Mouse (Mus musculus) heart, embryonic 15.5 days (tissue): Measurements from ENCODE around the gene Platr17. TPM values are rescaled to one million over a fixed set of nuclear protein-coding genes. Genes with fewer than 3 reads are reported as not detected.
"Not testable (repeated sequence)": the region's sequence is repeated elsewhere in the genome, so short reads cannot be mapped to it uniquely, and the experiment has no call there.

Experiments used
- ATAC-seq: fragments of 200-750 bp; cut with Nextera tagmentation; replicated peaks from 2 replicates; pipeline ENCODE4 v1.8.0; 2017; ENCODE audit warnings: low read depth, moderate TSS enrichment; ENCODE audit not compliant: insufficient number of reproducible peaks, insufficient read depth, low FRiP score
- H3K27ac ChIP-seq: fragments of 300-500 bp; sonication (generic); 2 replicates; pipeline ENCODE4 v1.5.1; 2015; ENCODE audit warnings: mild to moderate bottlenecking, inconsistent platforms
- H3K27me3 ChIP-seq: fragments of 300-500 bp; sonication (generic); 2 replicates; pipeline ENCODE4 v1.6.1; 2015; ENCODE audit warnings: inconsistent platforms
- H3K36me3 ChIP-seq: fragments of 300-500 bp; sonication (generic); 2 replicates; pipeline ENCODE4 v1.6.1; 2015; ENCODE audit warnings: mild to moderate bottlenecking, inconsistent platforms
- H3K4me1 ChIP-seq: fragments of 300-500 bp; sonication (generic); replicated peaks from 2 replicates; pipeline ENCODE4 v1.6.1; 2015; ENCODE audit warnings: inconsistent platforms
- H3K4me2 ChIP-seq: fragments of 300-500 bp; sonication (generic); 2 replicates; pipeline ENCODE4 v1.6.1; 2015; ENCODE audit warnings: inconsistent platforms, mild to moderate bottlenecking, moderate library complexity
- H3K4me3 ChIP-seq: fragments of 300-500 bp; sonication (generic); 2 replicates; pipeline ENCODE4 v1.5.1; 2015; ENCODE audit warnings: mild to moderate bottlenecking, inconsistent platforms
- H3K9ac ChIP-seq: fragments of 300-500 bp; sonication (generic); 2 replicates; pipeline ENCODE4 v1.6.1; 2015; ENCODE audit warnings: mild to moderate bottlenecking, inconsistent platforms
- H3K9me3 ChIP-seq: fragments of 300-500 bp; sonication (generic); replicated peaks from 2 replicates; pipeline ENCODE4 v1.6.1; 2016; ENCODE audit warnings: inconsistent platforms
- WGBS: fragments of 180-500 bp; shearing (Covaris S2); methylation state at CpG from one replicate; pipeline ENCODE4 v1.1.7; 2015; ENCODE audit warnings: mixed read lengths; 5-methylcytosine and 5-hydroxymethylcytosine counted together
- polyA plus RNA-seq: library from polyadenylated mRNA; unstranded; fragments of >200 nt; fragmentation: Nextera tagmentation; extraction: Ambion mirVana; gene quantifications from 2 replicates; pipeline ENCODE4 v1.2.1, GENCODE M21; 2015

Platr17 gene
- polyA plus RNA-seq, 1 experiment from 2014 or later, result not detected

- no peak overlapping the region for H3K27ac ChIP-seq
- no peak overlapping the region for H3K4me3 ChIP-seq
- no peaks in the 10 kb centered on the region for H3K27me3 ChIP-seq
- H3K9ac ChIP-seq, result no peak overlapping the region
- no peaks in the 10 kb centered on the region for H3K9me3 ChIP-seq
- no peak for ATAC-seq
- peaks cover 16% of the 10 kb centered on the region for H3K4me1 ChIP-seq
- 55% methylated on average over 2 of the region's 2 CpGs for WGBS
- no peaks in the 10 kb centered on the region for H3K36me3 ChIP-seq
- H3K4me2 ChIP-seq, result no peak overlapping the region
Measured at GRCm38 (mm10) chr17:33891357-33891756, 13.6 kb upstream of the Platr17 start.

GRCm38 (mm10) chr17:33891892-33892291 lies 13.0 kb upstream of the Platr17 start:
- WGBS, result 65% methylated on average over 6 of the region's 6 CpGs
- ATAC-seq, result not testable (repeated sequence)
- H3K4me1 ChIP-seq, result peaks cover 16% of the 10 kb centered on the region

GRCm38 (mm10) chr17:33892429-33892828 lies 12.5 kb upstream of the Platr17 start:
- no peak for ATAC-seq
- Histone ChIP-seq H3K9ac (no peak overlapping the region), H3K27ac (no peak overlapping the region), H3K36me3 (no peaks in the 10 kb centered on the region), H3K4me3 (no peak overlapping the region), H3K9me3 (no peaks in the 10 kb centered on the region), H3K4me2 (no peak overlapping the region), H3K4me1 (peaks cover 16% of the 10 kb centered on the region), H3K27me3 (no peaks in the 10 kb centered on the region)
- 29% methylated on average over 7 of the region's 7 CpGs for WGBS

More at GRCm38 (mm10) chr17:33891892-33892291, 13.0 kb upstream of the Platr17 start:
- not testable (repeated sequence) for H3K4me3 ChIP-seq, H3K36me3 ChIP-seq, H3K27me3 ChIP-seq, H3K27ac ChIP-seq, H3K9me3 ChIP-seq, H3K4me2 ChIP-seq, H3K9ac ChIP-seq

GRCm38 (mm10) chr17:33893011-33893410 lies 11.9 kb upstream of the Platr17 start:
- not testable (repeated sequence) for ATAC-seq, H3K27ac ChIP-seq, H3K36me3 ChIP-seq, H3K9me3 ChIP-seq, H3K4me2 ChIP-seq, H3K4me3 ChIP-seq, H3K9ac ChIP-seq, H3K27me3 ChIP-seq
- 74% methylated on average over 4 of the region's 4 CpGs for WGBS
- peaks cover 12% of the 10 kb centered on the region for H3K4me1 ChIP-seq

- Histone ChIP-seq H3K27ac (no peak overlapping the region), H3K4me1 (peaks cover 5% of the 10 kb centered on the region; the same call in 1 of the 2 replicates), H3K36me3 (no peaks in the 10 kb centered on the region), H3K9ac (no peak overlapping the region), H3K4me3 (no peak overlapping the region), H3K27me3 (no peaks in the 10 kb centered on the region), H3K9me3 (no peaks in the 10 kb centered on the region), H3K4me2 (no peak overlapping the region)
- WGBS, result 45% methylated on average over 6 of the region's 6 CpGs
- no peak for ATAC-seq
Measured at GRCm38 (mm10) chr17:33897114-33897794, 7.7 kb upstream of the Platr17 start.

- H3K27ac ChIP-seq, H3K4me3 ChIP-seq, H3K27me3 ChIP-seq, H3K9ac ChIP-seq, H3K36me3 ChIP-seq, H3K4me1 ChIP-seq, H3K4me2 ChIP-seq, H3K9me3 ChIP-seq, ATAC-seq: not testable (repeated sequence)
- WGBS, result 83% methylated on average over 4 of the region's 4 CpGs
Measured at GRCm38 (mm10) chr17:33898193-33898592, 6.7 kb upstream of the Platr17 start.

GRCm38 (mm10) chr17:33899642-33900041 lies 5.3 kb upstream of the Platr17 start:
- H3K27ac ChIP-seq, result no peak overlapping the region
- ATAC-seq, result no peak
- 68% methylated on average over 4 of the region's 4 CpGs for WGBS

GRCm38 (mm10) chr17:33900281-33900988 lies 4.5 kb upstream of the Platr17 start:
- no peak overlapping the region for H3K4me3 ChIP-seq
- no peak overlapping the region for H3K4me2 ChIP-seq
- H3K4me1 ChIP-seq, result peaks cover 5% of the 10 kb centered on the region; the same call in 1 of the 2 replicates
- no peaks in the 10 kb centered on the region for H3K27me3 ChIP-seq
- no peaks in the 10 kb centered on the region for H3K36me3 ChIP-seq
- H3K27ac ChIP-seq, result no peak overlapping the region
- no peak for ATAC-seq
- no peaks in the 10 kb centered on the region for H3K9me3 ChIP-seq
- 49% methylated on average over 7 of the region's 7 CpGs for WGBS
- 0 out of 2 replicates have a peak overlapping the region, but pooled peaks have one; percentile 14 for H3K9ac ChIP-seq

More at GRCm38 (mm10) chr17:33899642-33900041, 5.3 kb upstream of the Platr17 start:
- Histone ChIP-seq H3K4me1 (peaks cover 5% of the 10 kb centered on the region; the same call in 1 of the 2 replicates), H3K36me3 (no peaks in the 10 kb centered on the region), H3K9me3 (no peaks in the 10 kb centered on the region), H3K4me3 (no peak overlapping the region), H3K4me2 (no peak overlapping the region), H3K9ac (no peak overlapping the region), H3K27me3 (no peaks in the 10 kb centered on the region)

- 72% methylated on average over 4 of the region's 4 CpGs for WGBS
- H3K4me1 ChIP-seq, result peaks cover 5% of the 10 kb centered on the region; the same call in 1 of the 2 replicates
- no peak overlapping the region for H3K9ac ChIP-seq
- H3K27me3 ChIP-seq, result no peaks in the 10 kb centered on the region
- no peak overlapping the region for H3K4me2 ChIP-seq
- no peaks in the 10 kb centered on the region for H3K9me3 ChIP-seq
- H3K27ac ChIP-seq, result no peak overlapping the region
- H3K36me3 ChIP-seq, result no peaks in the 10 kb centered on the region
- no peak for ATAC-seq
- no peak overlapping the region for H3K4me3 ChIP-seq
Measured at GRCm38 (mm10) chr17:33900989-33901314, 4.0 kb upstream of the Platr17 start.

- 56% methylated on average over 4 of the region's 4 CpGs for WGBS
- Histone ChIP-seq H3K9ac (no peak overlapping the region), H3K4me1 (peaks cover 5% of the 10 kb centered on the region; the same call in 1 of the 2 replicates), H3K36me3 (no peaks in the 10 kb centered on the region), H3K27ac (peak overlapping the region; percentile 47), H3K4me3 (no peak overlapping the region), H3K27me3 (no peaks in the 10 kb centered on the region), H3K9me3 (no peaks in the 10 kb centered on the region), H3K4me2 (no peak overlapping the region)
- ATAC-seq, result peak; percentile 63; the same call in 1 of the 2 replicates
Measured at GRCm38 (mm10) chr17:33901653-33902052, 3.3 kb upstream of the Platr17 start.

- Histone ChIP-seq H3K4me1 (peaks cover 5% of the 10 kb centered on the region; the same call in 1 of the 2 replicates), H3K27me3 (no peaks in the 10 kb centered on the region), H3K4me3 (no peak overlapping the region), H3K4me2 (no peak overlapping the region), H3K36me3 (no peaks in the 10 kb centered on the region), H3K9me3 (no peaks in the 10 kb centered on the region), H3K9ac (no peak overlapping the region), H3K27ac (peak overlapping the region; percentile 47)
- 46% methylated on average over 4 of the region's 4 CpGs for WGBS
- ATAC-seq, result no peak
Measured at GRCm38 (mm10) chr17:33902079-33902478, 2.9 kb upstream of the Platr17 start.
